Mouse (Mus musculus): ENCODE data around the gene Dcaf4. TPM values are rescaled to one million over a fixed set of nuclear protein-coding genes. Genes with fewer than 3 reads are reported as not detected.

The Dcaf4 gene
- polyA plus RNA-seq (2015; fragmentation: Nextera tagmentation; extraction: Ambion mirVana) = 26.1 and 27.3 TPM in 2 replicates

- Histone ChIP-seq H3K9ac (peak within 1 kb of the TSS; percentile 70), H3K4me2 (replicated peaks) (peak within 1 kb of the TSS; percentile 62), H3K4me3 (replicated peaks) (peak within 1 kb of the TSS; percentile 70), H3K4me1 (replicated peaks) (peaks cover 6% of the 10 kb centered on the region; the same call in 1 of the 2 replicates), H3K36me3 (no peaks in the 10 kb centered on the region), H3K27me3 (replicated peaks) (no peaks in the 10 kb centered on the region), H3K27ac (peak within 1 kb of the TSS; percentile 80), H3K9me3 (no peaks in the 10 kb centered on the region)
- peak; percentile 98 for ATAC-seq
- WGBS = under 1% methylated on average over 32 of the region's 32 CpGs
Observed at GRCm38 (mm10) chr12:83520311-83520890, at the start of gene Dcaf4. Dcaf4 (plus strand) TSS chr12:83520466.

- no peak for ATAC-seq
- Histone ChIP-seq H3K4me3 (replicated peaks) (no peak overlapping the region), H3K9ac (no peak overlapping the region), H3K27me3 (replicated peaks) (no peaks in the 10 kb centered on the region), H3K9me3 (no peaks in the 10 kb centered on the region), H3K36me3 (no peaks in the 10 kb centered on the region), H3K4me1 (replicated peaks) (peaks cover 4% of the 10 kb centered on the region), H3K4me2 (replicated peaks) (no peak overlapping the region), H3K27ac (no peak overlapping the region)
- WGBS = 77% methylated on average over 7 of the region's 7 CpGs
Observed at GRCm38 (mm10) chr12:83471760-83472159, 48.5 kb upstream of the Dcaf4 start.

- H3K4me2 ChIP-seq (replicated peaks) = no peak overlapping the region
- H3K27me3 ChIP-seq (replicated peaks) = no peaks in the 10 kb centered on the region
- 17% methylated on average over 5 of the region's 5 CpGs for WGBS
- no peaks in the 10 kb centered on the region for H3K36me3 ChIP-seq
- no peaks in the 10 kb centered on the region; the same call in 1 of the 2 replicates for H3K4me1 ChIP-seq (replicated peaks)
- no peak overlapping the region for H3K4me3 ChIP-seq (replicated peaks)
- no peaks in the 10 kb centered on the region for H3K9me3 ChIP-seq
- H3K27ac ChIP-seq = no peak overlapping the region
- H3K9ac ChIP-seq = no peak overlapping the region
- no peak for ATAC-seq
Observed at GRCm38 (mm10) chr12:83473987-83474600, 46.2 kb upstream of the Dcaf4 start.

- no peak for ATAC-seq
- Histone ChIP-seq H3K4me3 (replicated peaks) (no peak overlapping the region), H3K9me3 (no peaks in the 10 kb centered on the region), H3K27ac (no peak overlapping the region), H3K9ac (no peak overlapping the region), H3K36me3 (no peaks in the 10 kb centered on the region), H3K27me3 (replicated peaks) (no peaks in the 10 kb centered on the region), H3K4me2 (replicated peaks) (no peak overlapping the region), H3K4me1 (replicated peaks) (no peaks in the 10 kb centered on the region; the same call in 1 of the 2 replicates)
- WGBS = 34% methylated on average over 6 of the region's 6 CpGs
Observed at GRCm38 (mm10) chr12:83475419-83475818, 44.8 kb upstream of the Dcaf4 start.

GRCm38 (mm10) chr12:83476277-83476676, 44.0 kb upstream of the Dcaf4 start:
- Histone ChIP-seq H3K4me3 (replicated peaks) (no peak overlapping the region), H3K27me3 (replicated peaks) (no peaks in the 10 kb centered on the region), H3K4me2 (replicated peaks) (no peak overlapping the region), H3K36me3 (no peaks in the 10 kb centered on the region), H3K4me1 (replicated peaks) (no peaks in the 10 kb centered on the region; the same call in 1 of the 2 replicates), H3K27ac (no peak overlapping the region), H3K9me3 (no peaks in the 10 kb centered on the region), H3K9ac (no peak overlapping the region)
- 90% methylated on average over 10 of the region's 10 CpGs for WGBS
- ATAC-seq = no peak

- H3K27me3 ChIP-seq (replicated peaks) = no peaks in the 10 kb centered on the region
- H3K36me3 ChIP-seq = no peaks in the 10 kb centered on the region
- no peak overlapping the region for H3K4me3 ChIP-seq (replicated peaks)
- no peak overlapping the region for H3K4me2 ChIP-seq (replicated peaks)
- 23% methylated on average over 1 of the region's 1 CpGs for WGBS
- H3K9me3 ChIP-seq = no peaks in the 10 kb centered on the region
- no peak overlapping the region for H3K27ac ChIP-seq
- no peak overlapping the region for H3K9ac ChIP-seq
- ATAC-seq = no peak
- H3K4me1 ChIP-seq (replicated peaks) = no peaks in the 10 kb centered on the region; the same call in 1 of the 2 replicates
Observed at GRCm38 (mm10) chr12:83479140-83479539, 41.1 kb upstream of the Dcaf4 start.

- no peak overlapping the region for H3K9ac ChIP-seq
- WGBS = 72% methylated on average over 7 of the region's 7 CpGs
- no peaks in the 10 kb centered on the region for H3K9me3 ChIP-seq
- H3K4me3 ChIP-seq (replicated peaks) = no peak overlapping the region
- no peaks in the 10 kb centered on the region for H3K36me3 ChIP-seq
- no peak for ATAC-seq
- no peaks in the 10 kb centered on the region for H3K27me3 ChIP-seq (replicated peaks)
- no peak overlapping the region for H3K4me2 ChIP-seq (replicated peaks)
- no peak overlapping the region for H3K27ac ChIP-seq
- H3K4me1 ChIP-seq (replicated peaks) = peaks cover 3% of the 10 kb centered on the region; the same call in 1 of the 2 replicates
Observed at GRCm38 (mm10) chr12:83479818-83480401, 40.4 kb upstream of the Dcaf4 start.

- H3K4me2 ChIP-seq (replicated peaks) = no peak overlapping the region
- no peak overlapping the region for H3K9ac ChIP-seq
- H3K36me3 ChIP-seq = no peaks in the 10 kb centered on the region
- H3K4me1 ChIP-seq (replicated peaks) = peaks cover 14% of the 10 kb centered on the region
- H3K9me3 ChIP-seq = no peaks in the 10 kb centered on the region
- no peak overlapping the region for H3K27ac ChIP-seq
- ATAC-seq = no peak
- H3K4me3 ChIP-seq (replicated peaks) = no peak overlapping the region
- 47% methylated on average over 4 of the region's 4 CpGs for WGBS
- H3K27me3 ChIP-seq (replicated peaks) = no peaks in the 10 kb centered on the region
Observed at GRCm38 (mm10) chr12:83481439-83481838, 38.8 kb upstream of the Dcaf4 start.

GRCm38 (mm10) chr12:83483653-83484052, 36.6 kb upstream of the Dcaf4 start:
- no peak overlapping the region for H3K4me2 ChIP-seq (replicated peaks)
- H3K4me3 ChIP-seq (replicated peaks) = no peak overlapping the region
- no peaks in the 10 kb centered on the region for H3K9me3 ChIP-seq
- H3K4me1 ChIP-seq (replicated peaks) = peaks cover 17% of the 10 kb centered on the region
- H3K36me3 ChIP-seq = no peaks in the 10 kb centered on the region
- 46% methylated on average over 5 of the region's 5 CpGs for WGBS
- no peak overlapping the region for H3K9ac ChIP-seq
- ATAC-seq = no peak
- no peaks in the 10 kb centered on the region for H3K27me3 ChIP-seq (replicated peaks)
- H3K27ac ChIP-seq = no peak overlapping the region

GRCm38 (mm10) chr12:83484855-83485745, 35.2 kb upstream of the Dcaf4 start:
- Histone ChIP-seq H3K4me1 (replicated peaks) (peaks cover 19% of the 10 kb centered on the region), H3K27ac (no peak overlapping the region), H3K9me3 (no peaks in the 10 kb centered on the region), H3K27me3 (replicated peaks) (no peaks in the 10 kb centered on the region), H3K36me3 (no peaks in the 10 kb centered on the region), H3K4me3 (replicated peaks) (peak overlapping the region; percentile 69), H3K4me2 (replicated peaks) (peak overlapping the region; percentile 99), H3K9ac (peak overlapping the region; percentile 67; the same call in 1 of the 2 replicates)
- WGBS = 8% methylated on average over 24 of the region's 24 CpGs
- ATAC-seq = no peak

- peaks cover 19% of the 10 kb centered on the region for H3K4me1 ChIP-seq (replicated peaks)
- H3K9ac ChIP-seq = peak overlapping the region; percentile 67
- under 1% methylated on average over 53 of the region's 53 CpGs for WGBS
- H3K27me3 ChIP-seq (replicated peaks) = no peaks in the 10 kb centered on the region
- H3K36me3 ChIP-seq = no peaks in the 10 kb centered on the region
- peak overlapping the region; percentile 76; the same call in 1 of the 2 replicates for H3K27ac ChIP-seq
- H3K9me3 ChIP-seq = no peaks in the 10 kb centered on the region
- H3K4me3 ChIP-seq (replicated peaks) = peak overlapping the region; percentile 69
- no peak for ATAC-seq
- peak overlapping the region; percentile 99 for H3K4me2 ChIP-seq (replicated peaks)
Observed at GRCm38 (mm10) chr12:83485911-83486670, 34.2 kb upstream of the Dcaf4 start.

All from intestine, embryonic 15.5 days (tissue).